Mouse (Mus musculus): ENCODE results near the gene Pip5kl1. TPM values are rescaled to one million over a fixed set of nuclear protein-coding genes. Genes with fewer than 3 reads are reported as not detected.

Pip5kl1 gene
- polyA plus RNA-seq, 2 experiments from 2014 or later, result not detected

GRCm38 (mm10) chr2:32587731-32588321 lies 13.2 kb downstream of the Pip5kl1 start:
- peak; percentile 51 for ATAC-seq

GRCm38 (mm10) chr2:32589213-32589795 lies 14.7 kb downstream of the Pip5kl1 start:
- no peak for ATAC-seq

- ATAC-seq, result no peak
These were observed 15.6 kb downstream of the Pip5kl1 start for GRCm38 (mm10) chr2:32590224-32590623.

GRCm38 (mm10) chr2:32591249-32591648 lies 16.7 kb downstream of the Pip5kl1 start:
- no peak for ATAC-seq

- ATAC-seq, result no peak
These were observed 22.1 kb downstream of the Pip5kl1 start for GRCm38 (mm10) chr2:32596725-32597124.

- ATAC-seq, result no peak
These were observed 22.7 kb downstream of the Pip5kl1 start for GRCm38 (mm10) chr2:32597248-32597647.

- ATAC-seq, result no peak
These were observed 23.1 kb downstream of the Pip5kl1 start for GRCm38 (mm10) chr2:32597699-32598098.

GRCm38 (mm10) chr2:32598506-32598905 lies 23.9 kb downstream of the Pip5kl1 start:
- ATAC-seq, result no peak

GRCm38 (mm10) chr2:32599409-32599808 lies 24.8 kb downstream of the Pip5kl1 start, which contains the start of gene St6galnac6:
Gene St6galnac6, plus strand, starts transcription at chr2:32599709.
- ATAC-seq, result no peak

GRCm38 (mm10) chr2:32601417-32602065 lies 26.9 kb downstream of the Pip5kl1 start:
- peak; percentile 71 for ATAC-seq

- ATAC-seq, result peak; percentile 59
These were observed 28.0 kb downstream of the Pip5kl1 start for GRCm38 (mm10) chr2:32602600-32603054.

GRCm38 (mm10) chr2:32604631-32605030 lies 30.0 kb downstream of the Pip5kl1 start:
- no peak for ATAC-seq

GRCm38 (mm10) chr2:32606161-32607142 lies 31.9 kb downstream of the Pip5kl1 start:
- ATAC-seq, result peak; percentile 58

GRCm38 (mm10) chr2:32607262-32607947 lies 32.8 kb downstream of the Pip5kl1 start:
- peak; percentile 65 for ATAC-seq

- ATAC-seq, result no peak
These were observed 33.7 kb downstream of the Pip5kl1 start for GRCm38 (mm10) chr2:32608141-32608777.

GRCm38 (mm10) chr2:32608778-32609435 lies 34.3 kb downstream of the Pip5kl1 start:
- ATAC-seq, result peak; percentile 20

- ATAC-seq, result no peak
These were observed 36.1 kb downstream of the Pip5kl1 start for GRCm38 (mm10) chr2:32610610-32611229.

- no peak for ATAC-seq
These were observed 37.7 kb downstream of the Pip5kl1 start for GRCm38 (mm10) chr2:32612274-32612673.

- no peak for ATAC-seq
These were observed 42.5 kb downstream of the Pip5kl1 start for GRCm38 (mm10) chr2:32617109-32617508.

- no peak for ATAC-seq
These were observed 43.0 kb downstream of the Pip5kl1 start for GRCm38 (mm10) chr2:32617601-32618000.

All from CD4-positive, CD25-positive, alpha-beta regulatory T cell, adult 4 months (primary cell).